Mouse (Mus musculus) heart, embryonic 15.5 days (tissue): ENCODE measurements around the gene Dgkq. TPM values are rescaled to one million over a fixed set of nuclear protein-coding genes. Genes with fewer than 3 reads are reported as not detected.

Source experiments
- polyA plus RNA-seq: library from polyadenylated mRNA; unstranded; fragments of >200 nt; fragmentation: Nextera tagmentation; extraction: Ambion mirVana; gene quantifications from 2 replicates; pipeline ENCODE4 v1.2.1, GENCODE M21; 2015

Dgkq gene
- polyA plus RNA-seq, 1 experiment from 2014 or later: 6.7 TPM

Other genes starting within 250 kb of the Dgkq start
- gene Atp5k, start 235.2 kb downstream of the Dgkq start, polyA plus RNA-seq: 639 and 1,118 TPM in 2 replicates
- gene Mfsd7a, start 220.8 kb downstream of the Dgkq start, polyA plus RNA-seq: 0.35 and 0.43 TPM in 2 replicates
- gene Pcgf3, start 208.4 kb downstream of the Dgkq start, polyA plus RNA-seq: 15.2 and 17.9 TPM in 2 replicates
- gene Cplx1, start 119.6 kb downstream of the Dgkq start, polyA plus RNA-seq: 0.66 and 1.9 TPM in 2 replicates
- gene Gak, start 39.9 kb downstream of the Dgkq start, polyA plus RNA-seq: 23.6 and 35.4 TPM in 2 replicates
- 14.1 and 18.9 TPM in 2 replicates for gene Tmem175, start 39.9 kb downstream of the Dgkq start, polyA plus RNA-seq
- gene Idua, start 9.3 kb downstream of the Dgkq start, polyA plus RNA-seq: 13.9 and 15.2 TPM in 2 replicates
- 0.29 and 0.71 TPM in 2 replicates for gene Slc26a1, start 5.9 kb upstream of the Dgkq start, polyA plus RNA-seq
- gene Fgfrl1, start 22.7 kb upstream of the Dgkq start, polyA plus RNA-seq: 14.6 and 20.1 TPM in 2 replicates
- not detected in 2 replicates for gene Rnf212, start 105.3 kb upstream of the Dgkq start, polyA plus RNA-seq
- gene Tmed11, start 125.7 kb upstream of the Dgkq start, polyA plus RNA-seq: not detected in 2 replicates
- not detected in 2 replicates for gene Vmn2r8, start 139.2 kb upstream of the Dgkq start, polyA plus RNA-seq
- gene Vmn2r9, start 182.9 kb upstream of the Dgkq start, polyA plus RNA-seq: not detected in 2 replicates